Mouse (Mus musculus): ENCODE data around the gene Prlr.

The Prlr gene

GRCm38 (mm10) chr15:10177083-10177482 lies at the start of gene Prlr:
Gene Prlr (plus strand): TSS chr15:10177238.
- no peak for DNase-seq (ENCODE audit: low read depth)

DNA sequence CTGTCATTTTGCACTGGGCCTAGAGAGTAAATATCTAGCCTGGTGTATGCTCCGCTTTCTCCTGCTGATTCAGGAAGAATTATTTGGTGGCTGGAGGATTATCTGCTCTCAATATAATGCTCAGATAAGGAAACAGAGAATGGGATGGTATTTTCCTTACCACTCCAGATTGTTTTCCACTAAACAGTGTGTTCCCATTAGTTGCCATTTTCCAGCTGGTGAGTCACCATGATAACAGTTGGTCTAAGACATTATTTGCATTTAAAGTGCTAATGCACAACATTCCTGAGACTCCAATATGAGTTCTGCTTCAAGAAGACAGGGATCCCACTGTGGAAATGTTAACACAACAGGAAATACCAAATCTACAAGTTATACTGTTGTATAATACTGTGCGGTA lies 43.3 kb upstream of the Prlr start:
- DNase-seq (ENCODE audit: low read depth) = no peak

GRCm38 (mm10) chr15:10134889-10135288 lies 42.1 kb upstream of the Prlr start:
- no peak for DNase-seq (ENCODE audit: low read depth)

GRCm38 (mm10) chr15:10144520-10144919 lies 32.5 kb upstream of the Prlr start:
- no peak for DNase-seq (ENCODE audit: low read depth)

- DNase-seq (ENCODE audit: low read depth) = no peak
These were observed 28.8 kb upstream of the Prlr start for GRCm38 (mm10) chr15:10148196-10148595.

DNA sequence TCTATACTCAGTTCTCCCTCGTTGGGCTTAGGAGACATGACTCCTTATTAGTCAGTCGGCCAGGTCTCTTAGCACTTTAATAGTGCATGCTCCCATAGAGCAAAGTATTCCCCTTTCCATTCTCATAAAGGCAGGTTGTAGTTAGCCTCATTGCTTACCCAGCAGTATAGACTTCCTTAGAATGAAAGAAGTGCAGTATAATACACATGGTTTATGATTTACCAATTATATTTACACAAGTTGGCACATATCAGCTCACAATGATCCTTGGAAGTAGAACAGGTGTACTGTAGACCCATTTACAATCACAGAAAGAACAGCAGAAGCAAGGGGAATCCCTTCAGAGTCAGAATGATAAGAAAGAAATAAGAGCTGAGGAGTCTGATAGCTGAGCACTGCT lies 16.4 kb upstream of the Prlr start:
- no peak for DNase-seq (ENCODE audit: low read depth)

- no peak for DNase-seq (ENCODE audit: low read depth)
These were observed 2.0 kb upstream of the Prlr start for GRCm38 (mm10) chr15:10175078-10175477.

DNA sequence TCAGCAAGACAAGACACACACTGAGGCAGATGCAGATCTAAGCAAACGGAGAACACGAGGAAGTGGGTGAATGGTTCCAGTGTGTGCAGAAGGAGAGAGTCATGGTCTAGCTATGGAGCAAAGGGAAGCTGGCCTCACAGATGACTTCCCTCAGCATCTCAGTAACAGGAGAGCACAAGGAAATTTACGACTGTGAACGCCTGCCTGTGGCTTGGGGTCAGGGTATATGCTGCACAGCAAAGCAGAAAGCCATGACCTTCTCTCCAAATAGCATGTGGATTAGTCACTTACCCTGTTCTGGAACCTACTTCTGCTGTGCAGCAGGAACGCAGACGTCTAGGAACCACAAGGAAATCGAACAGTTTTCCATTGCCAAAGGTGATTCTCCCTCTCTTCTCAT lies 1.4 kb upstream of the Prlr start:
- no peak for DNase-seq (ENCODE audit: low read depth)

- DNase-seq (ENCODE audit: low read depth) = no peak
These were observed 587 bp downstream of the Prlr start for GRCm38 (mm10) chr15:10177519-10178130.

GRCm38 (mm10) chr15:10178131-10178566 lies 1.1 kb downstream of the Prlr start:
- no peak for DNase-seq (ENCODE audit: low read depth)

GRCm38 (mm10) chr15:10180694-10181093 lies 3.7 kb downstream of the Prlr start:
- no peak for DNase-seq (ENCODE audit: low read depth)

- DNase-seq (ENCODE audit: low read depth) = no peak
These were observed 15.1 kb downstream of the Prlr start for GRCm38 (mm10) chr15:10192101-10192630.

DNA sequence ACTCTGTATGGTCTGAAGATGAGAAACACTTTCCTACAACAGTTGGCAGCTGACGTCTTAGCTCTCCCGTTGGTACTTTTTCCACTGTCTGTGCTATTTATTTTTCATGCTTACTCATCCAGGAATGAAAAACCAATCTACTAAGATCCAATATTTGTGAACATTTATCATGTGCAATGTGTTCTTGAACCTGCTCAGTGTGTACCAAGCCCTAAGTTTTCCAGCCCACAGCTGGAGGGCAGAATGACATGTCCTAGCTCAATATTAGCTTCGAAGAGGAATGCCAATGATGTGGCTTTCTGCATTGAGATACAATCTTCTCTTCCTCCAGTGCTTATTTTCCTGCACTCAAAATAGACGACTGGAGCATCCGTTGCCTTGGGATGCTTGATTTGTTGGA lies 24.0 kb downstream of the Prlr start:
- no peak for DNase-seq (ENCODE audit: low read depth)

- no peak for DNase-seq (ENCODE audit: low read depth)
These were observed 25.7 kb downstream of the Prlr start for GRCm38 (mm10) chr15:10202504-10203302.

DNA sequence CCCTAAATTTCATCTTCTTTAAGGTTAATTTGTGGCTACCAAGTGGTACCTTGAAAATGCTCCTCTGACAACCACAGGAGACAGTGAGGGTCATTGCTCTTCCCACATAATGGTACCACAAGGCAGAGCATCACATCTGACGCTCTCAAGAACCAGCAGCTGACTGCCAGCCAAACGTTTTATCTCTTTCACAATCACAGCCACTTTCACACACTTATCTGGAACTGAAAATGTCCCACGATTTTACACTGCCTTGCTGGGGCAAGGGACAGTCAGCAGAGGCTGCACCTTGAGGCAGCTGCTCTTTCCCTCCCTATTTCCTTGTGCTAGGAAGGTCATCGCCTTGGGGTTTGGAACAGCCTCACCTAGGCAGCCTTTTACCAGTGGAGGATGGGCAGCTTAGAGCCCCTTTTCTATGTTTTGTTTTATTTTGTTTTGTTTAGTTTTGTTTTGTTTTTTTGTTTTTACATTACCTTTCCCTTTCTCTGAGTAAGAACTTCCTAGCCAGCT lies 33.3 kb downstream of the Prlr start:
- no peak for DNase-seq (ENCODE audit: low read depth)

- DNase-seq (ENCODE audit: low read depth) = no peak
These were observed 35.0 kb downstream of the Prlr start for GRCm38 (mm10) chr15:10211992-10212391.

DNA sequence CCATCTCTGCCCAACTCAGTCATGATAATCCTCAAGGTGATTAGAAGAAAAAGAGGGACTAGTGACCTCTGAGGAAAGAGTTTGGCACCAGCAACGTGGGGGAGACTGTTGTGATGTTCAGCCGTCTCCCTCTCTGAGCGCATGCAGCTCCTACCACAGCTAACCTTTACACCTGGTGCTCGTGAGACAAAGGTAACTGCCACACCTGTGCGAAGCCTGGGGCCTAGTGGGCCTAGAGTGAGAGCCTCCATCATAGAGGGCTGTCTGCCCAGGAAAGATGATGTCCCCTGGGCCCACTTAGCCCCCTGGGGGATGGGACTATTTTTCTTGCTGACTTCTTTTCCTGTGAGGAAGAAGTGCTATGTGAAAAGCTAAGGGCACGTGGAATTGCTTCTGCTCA lies 36.2 kb downstream of the Prlr start:
- no peak for DNase-seq (ENCODE audit: low read depth)

- DNase-seq (ENCODE audit: low read depth) = no peak
These were observed 36.7 kb downstream of the Prlr start for GRCm38 (mm10) chr15:10213710-10214109.

- no peak for DNase-seq (ENCODE audit: low read depth)
These were observed 38.7 kb downstream of the Prlr start for GRCm38 (mm10) chr15:10215719-10216118.

- DNase-seq (ENCODE audit: low read depth) = no peak
These were observed 39.2 kb downstream of the Prlr start for GRCm38 (mm10) chr15:10216189-10216588.

DNA sequence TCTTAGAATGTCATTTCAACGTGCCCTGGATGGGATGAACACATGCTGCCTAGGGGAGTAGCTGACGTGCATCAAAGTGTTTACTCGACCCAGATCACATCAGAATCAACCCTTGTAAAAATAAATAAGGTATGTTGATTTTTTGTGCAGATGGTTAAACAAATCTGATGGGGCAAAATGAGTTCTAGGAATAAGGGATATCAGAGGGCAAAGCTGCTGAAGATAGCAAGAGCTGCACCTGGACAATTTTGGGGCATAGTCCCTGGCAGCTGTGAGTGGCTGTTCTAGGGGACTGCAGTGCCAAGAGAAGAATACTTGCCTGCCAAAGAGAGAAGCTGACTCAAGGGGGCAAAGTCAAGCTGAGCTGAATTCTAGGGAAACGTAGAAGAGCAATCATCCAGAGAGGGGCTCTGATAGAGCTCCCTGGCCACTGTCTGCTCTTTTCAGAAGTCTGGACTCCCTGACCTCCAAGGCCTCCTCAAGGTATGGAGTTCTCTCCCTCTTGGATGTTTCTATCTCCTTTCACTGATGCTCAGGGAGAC lies 46.6 kb downstream of the Prlr start:
- DNase-seq (ENCODE audit: low read depth) = no peak

DNA sequence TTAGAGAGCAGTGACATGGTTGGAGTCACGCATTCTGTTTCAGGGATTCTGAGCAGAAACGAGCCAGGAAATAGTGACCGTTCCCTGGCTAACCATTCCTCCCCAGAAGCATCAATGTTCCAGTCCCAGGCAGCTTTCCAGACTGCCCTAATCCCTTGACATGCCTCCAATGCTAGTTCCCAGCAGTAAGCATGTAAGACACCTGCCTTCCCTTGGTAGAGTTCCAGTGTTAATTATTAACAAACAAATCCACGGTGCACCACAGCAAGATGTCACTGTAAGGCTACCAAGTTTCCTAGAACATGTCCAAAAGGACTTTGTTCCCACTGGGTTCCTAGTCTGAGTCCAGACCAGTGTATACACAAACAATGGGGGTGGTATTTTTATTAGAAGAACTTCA lies 48.7 kb downstream of the Prlr start:
- no peak for DNase-seq (ENCODE audit: low read depth)

- DNase-seq (ENCODE audit: low read depth) = no peak
These were observed 51.6 kb downstream of the Prlr start for GRCm38 (mm10) chr15:10228636-10229035.
